Mouse (Mus musculus) stomach, embryonic 16.5 days (tissue): Measurements from ENCODE around the gene Xrcc5. TPM values are rescaled to one million over a fixed set of nuclear protein-coding genes. Genes with fewer than 3 reads are reported as not detected.

Experiments
- ATAC-seq: fragments of 200-750 bp; cut with Nextera tagmentation; 2 replicates; pipeline ENCODE4 v1.8.0; 2017; ENCODE audit warnings: moderate number of reproducible peaks, moderate TSS enrichment; ENCODE audit not compliant: insufficient read depth, low FRiP score
- H3K27ac ChIP-seq: fragments of 300-500 bp; sonication (generic); 2 replicates; pipeline ENCODE4 v1.5.1; 2014; ENCODE audit warnings: low read length
- H3K27me3 ChIP-seq: fragments of 300-500 bp; sonication (generic); 2 replicates; pipeline ENCODE4 v1.6.1; 2014; ENCODE audit warnings: low read length, control low read depth, mixed read lengths; ENCODE audit not compliant: control insufficient read depth, insufficient read depth
- H3K36me3 ChIP-seq: fragments of 300-500 bp; sonication (generic); 2 replicates; pipeline ENCODE4 v1.6.1; 2014; ENCODE audit warnings: low read length; ENCODE audit not compliant: control insufficient read depth, insufficient read depth
- H3K4me1 ChIP-seq: fragments of 300-500 bp; sonication (generic); 2 replicates; pipeline ENCODE4 v1.6.1; 2014; ENCODE audit warnings: low read length, control low read depth, mixed read lengths; ENCODE audit not compliant: control insufficient read depth, insufficient read depth
- H3K4me2 ChIP-seq: fragments of 300-500 bp; sonication (generic); 2 replicates; pipeline ENCODE4 v1.6.1; 2014; ENCODE audit warnings: low read depth, low read length, mixed read lengths
- H3K4me3 ChIP-seq: fragments of 300-500 bp; sonication (generic); replicated peaks from 2 replicates; pipeline ENCODE4 v1.5.1; 2014; ENCODE audit warnings: mild to moderate bottlenecking, low read length
- H3K9ac ChIP-seq: fragments of 300-500 bp; sonication (generic); 2 replicates; pipeline ENCODE4 v1.6.1; 2014; ENCODE audit warnings: low read length
- H3K9me3 ChIP-seq: fragments of 300-500 bp; sonication (generic); replicated peaks from 2 replicates; pipeline ENCODE4 v1.6.1; 2016; ENCODE audit warnings: low read length, control low read depth; ENCODE audit not compliant: control insufficient read depth
- WGBS: fragments of 180-500 bp; shearing (Covaris S2); extraction: QIAGEN DNeasy Blood & Tissue Kit; methylation state at CpG from one replicate; pipeline ENCODE4 v1.1.7; 2014; 5-methylcytosine and 5-hydroxymethylcytosine counted together
- polyA plus RNA-seq: library from polyadenylated mRNA; unstranded; fragments of >200 nt; fragmentation: Nextera tagmentation; extraction: Ambion mirVana; gene quantifications from 2 replicates; pipeline ENCODE4 v1.2.1, GENCODE M21; 2015

The Xrcc5 gene
- 35.0 and 37.5 TPM in 2 replicates for polyA plus RNA-seq

GRCm38 (mm10) chr1:72307317-72307798 lies at the start of gene Xrcc5:
TSS of gene Xrcc5 (plus strand) at chr1:72307421.
- H3K27me3 ChIP-seq: no peaks in the 10 kb centered on the region
- ATAC-seq: peak; percentile 99
- H3K4me1 ChIP-seq: no peaks in the 10 kb centered on the region
- H3K9ac ChIP-seq: peak within 1 kb of the TSS; percentile 83
- H3K4me3 ChIP-seq: peak within 1 kb of the TSS; percentile 75
- peak within 1 kb of the TSS; percentile 75 for H3K27ac ChIP-seq
- H3K36me3 ChIP-seq: no peaks in the 10 kb centered on the region
- no peaks in the 10 kb centered on the region for H3K9me3 ChIP-seq
- peak within 1 kb of the TSS; percentile 61 for H3K4me2 ChIP-seq
- WGBS: under 1% methylated on average over 21 of the region's 21 CpGs

- Histone ChIP-seq H3K27ac (no peak overlapping the region), H3K9ac (no peak overlapping the region), H3K9me3 (no peaks in the 10 kb centered on the region), H3K4me2 (no peak overlapping the region), H3K4me3 (no peak overlapping the region), H3K27me3 (no peaks in the 10 kb centered on the region), H3K4me1 (no peaks in the 10 kb centered on the region), H3K36me3 (no peaks in the 10 kb centered on the region)
- 86% methylated on average over 3 of the region's 3 CpGs for WGBS
- ATAC-seq: no peak
Measured at GRCm38 (mm10) chr1:72263099-72263498, 44.1 kb upstream of the Xrcc5 start.

- H3K36me3 ChIP-seq: peaks cover 15% of the 10 kb centered on the region; the same call in 1 of the 2 replicates
- H3K9ac ChIP-seq: no peak overlapping the region
- no peak overlapping the region for H3K4me3 ChIP-seq
- no peaks in the 10 kb centered on the region for H3K27me3 ChIP-seq
- no peaks in the 10 kb centered on the region for H3K4me1 ChIP-seq
- H3K27ac ChIP-seq: no peak overlapping the region
- 95% methylated on average over 3 of the region's 3 CpGs for WGBS
- H3K4me2 ChIP-seq: no peak overlapping the region
- ATAC-seq: no peak
- no peaks in the 10 kb centered on the region for H3K9me3 ChIP-seq
Measured at GRCm38 (mm10) chr1:72278085-72278484, 29.1 kb upstream of the Xrcc5 start.

DNA sequence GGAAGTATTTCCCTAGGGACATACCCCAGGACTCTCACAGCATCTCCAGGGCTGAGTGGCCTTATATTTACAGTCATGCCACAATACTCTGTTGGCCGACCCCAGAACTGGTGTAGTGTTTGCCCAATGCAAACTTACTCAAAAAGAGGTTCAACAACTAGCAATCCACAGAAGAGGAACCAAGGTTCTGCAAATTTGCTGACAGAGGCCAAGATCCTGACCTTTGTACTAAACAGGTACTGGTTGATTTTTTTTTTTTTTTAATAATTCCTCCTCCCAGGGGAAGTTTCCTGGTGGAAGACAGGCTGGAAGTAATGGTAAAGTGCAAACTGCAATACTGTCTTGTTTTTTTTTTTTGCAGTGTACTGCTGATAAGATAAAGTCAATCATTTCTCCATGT lies 24.6 kb upstream of the Xrcc5 start:
- Histone ChIP-seq H3K4me1 (0 out of 2 replicates have a peak, but pooled peaks cover 3% of the 10 kb centered on the region), H3K27me3 (no peaks in the 10 kb centered on the region; the same call in 1 of the 2 replicates), H3K27ac (no peak overlapping the region), H3K4me3 (no peak overlapping the region), H3K4me2 (no peak overlapping the region), H3K9me3 (no peaks in the 10 kb centered on the region), H3K9ac (no peak overlapping the region), H3K36me3 (peaks cover 4% of the 10 kb centered on the region; the same call in 1 of the 2 replicates)
- no peak for ATAC-seq
- 57% methylated on average over 1 of the region's 1 CpGs for WGBS

GRCm38 (mm10) chr1:72283992-72284485 lies 23.2 kb upstream of the Xrcc5 start, which contains the start of the genes Pecr and Tmem169:
TSS of gene Pecr (minus strand) at chr1:72284314.
TSS of gene Tmem169 (plus strand) at chr1:72284369.
- WGBS: under 1% methylated on average over 30 of the region's 30 CpGs
- Histone ChIP-seq H3K9ac (peak within 1 kb of the TSS; percentile 86), H3K9me3 (no peaks in the 10 kb centered on the region), H3K27ac (peak within 1 kb of the TSS; percentile 64; the same call in 1 of the 2 replicates), H3K4me3 (peak within 1 kb of the TSS; percentile 76), H3K36me3 (peaks cover 4% of the 10 kb centered on the region; the same call in 1 of the 2 replicates), H3K4me2 (peak within 1 kb of the TSS; percentile 83), H3K27me3 (no peaks in the 10 kb centered on the region; the same call in 1 of the 2 replicates), H3K4me1 (0 out of 2 replicates have a peak, but pooled peaks cover 3% of the 10 kb centered on the region)
- peak; percentile 100 for ATAC-seq

- H3K9ac ChIP-seq: peak overlapping the region; percentile 50
- H3K27ac ChIP-seq: no peak overlapping the region
Measured at GRCm38 (mm10) chr1:72284539-72284938, 22.7 kb upstream of the Xrcc5 start.

GRCm38 (mm10) chr1:72286904-72287303 lies 20.3 kb upstream of the Xrcc5 start:
- Histone ChIP-seq H3K4me3 (no peak overlapping the region), H3K4me2 (no peak overlapping the region), H3K9me3 (no peaks in the 10 kb centered on the region), H3K36me3 (no peaks in the 10 kb centered on the region), H3K27me3 (no peaks in the 10 kb centered on the region; the same call in 1 of the 2 replicates), H3K9ac (no peak overlapping the region), H3K4me1 (0 out of 2 replicates have a peak, but pooled peaks cover 3% of the 10 kb centered on the region), H3K27ac (no peak overlapping the region)
- ATAC-seq: no peak
- WGBS: 38% methylated on average over 5 of the region's 5 CpGs

More at GRCm38 (mm10) chr1:72284539-72284938, 22.7 kb upstream of the Xrcc5 start:
- ATAC-seq: no peak
- Histone ChIP-seq H3K4me2 (peak overlapping the region; percentile 83), H3K36me3 (peaks cover 4% of the 10 kb centered on the region; the same call in 1 of the 2 replicates), H3K4me1 (0 out of 2 replicates have a peak, but pooled peaks cover 3% of the 10 kb centered on the region), H3K4me3 (peak overlapping the region; percentile 76), H3K9me3 (no peaks in the 10 kb centered on the region), H3K27me3 (no peaks in the 10 kb centered on the region; the same call in 1 of the 2 replicates)
- 4% methylated on average over 5 of the region's 5 CpGs for WGBS

- no peak overlapping the region for H3K27ac ChIP-seq
Measured at GRCm38 (mm10) chr1:72287893-72288292, 19.3 kb upstream of the Xrcc5 start.

DNA sequence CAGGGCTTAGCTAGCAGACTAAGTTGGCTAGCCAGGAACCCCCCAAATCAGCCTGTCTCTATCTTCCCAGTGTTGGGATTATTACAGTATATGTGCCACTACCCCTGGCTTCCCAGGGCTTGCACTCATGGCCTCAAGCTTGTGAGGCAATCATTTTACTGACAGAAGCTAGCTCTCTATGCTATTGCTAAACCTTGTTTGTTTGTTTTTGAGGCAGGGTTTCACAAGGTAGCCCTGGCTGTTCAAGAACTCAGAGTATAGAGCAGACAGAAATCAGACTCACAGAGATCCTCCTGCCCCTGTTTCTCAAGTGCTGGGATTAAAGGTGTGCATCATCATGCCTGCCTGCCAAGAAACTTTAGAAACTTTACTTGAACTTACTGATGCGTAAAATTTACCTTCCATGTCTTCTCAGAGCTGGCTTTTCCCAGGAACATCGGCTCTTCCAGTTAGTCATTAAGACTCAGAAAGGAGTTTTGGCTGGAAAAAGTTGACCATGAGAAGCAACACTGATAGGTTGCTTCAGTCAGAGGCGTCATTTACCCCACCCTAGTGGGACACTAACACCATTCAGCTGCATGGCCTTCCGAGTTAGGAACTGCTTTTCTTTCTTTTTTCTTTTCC lies 18.6 kb upstream of the Xrcc5 start:
- 84% methylated on average over 4 of the region's 4 CpGs for WGBS

More at GRCm38 (mm10) chr1:72287893-72288292, 19.3 kb upstream of the Xrcc5 start:
- no peaks in the 10 kb centered on the region for H3K36me3 ChIP-seq
- H3K9ac ChIP-seq: no peak overlapping the region
- no peak overlapping the region for H3K4me2 ChIP-seq
- no peak overlapping the region for H3K4me3 ChIP-seq
- H3K9me3 ChIP-seq: no peaks in the 10 kb centered on the region
- no peak for ATAC-seq
- 0 out of 2 replicates have a peak, but pooled peaks cover 3% of the 10 kb centered on the region for H3K4me1 ChIP-seq
- 77% methylated on average over 4 of the region's 4 CpGs for WGBS
- H3K27me3 ChIP-seq: no peaks in the 10 kb centered on the region; the same call in 1 of the 2 replicates

More for the DNA sequence above, 18.6 kb upstream of the Xrcc5 start:
- ATAC-seq: no peak
- Histone ChIP-seq H3K27me3 (no peaks in the 10 kb centered on the region; the same call in 1 of the 2 replicates), H3K9me3 (no peaks in the 10 kb centered on the region), H3K9ac (no peak overlapping the region), H3K4me2 (no peak overlapping the region), H3K27ac (no peak overlapping the region), H3K4me3 (no peak overlapping the region), H3K36me3 (no peaks in the 10 kb centered on the region), H3K4me1 (no peaks in the 10 kb centered on the region)
